Mouse (Mus musculus) small intestine, adult 2 months (tissue): ENCODE results near the gene Odf2. TPM values are rescaled to one million over a fixed set of nuclear protein-coding genes. Genes with fewer than 3 reads are reported as not detected.
A peak's percentile ranks its signal among the peaks of the same experiment; 100 is the strongest.
"Not testable (repeated sequence)": the region's sequence is repeated elsewhere in the genome, so short reads cannot be mapped to it uniquely, and the experiment has no call there.

Experiments
- H3K27ac ChIP-seq: fragments of 200-500 bp; 2 replicates; pipeline ENCODE4 v1.5.1; 2012; ENCODE audit warnings: low read depth, low read length, control low read depth, inconsistent platforms; ENCODE audit not compliant: insufficient read depth
- H3K27me3 ChIP-seq: fragments of 200-500 bp; 2 replicates; pipeline ENCODE4 v1.6.1; 2012; ENCODE audit warnings: mild to moderate bottlenecking, moderate library complexity, low read length, inconsistent platforms; ENCODE audit not compliant: control insufficient read depth, insufficient read depth
- H3K36me3 ChIP-seq: fragments of 200-500 bp; 2 replicates; pipeline ENCODE4 v1.6.1; 2012; ENCODE audit warnings: mild to moderate bottlenecking, low read length, control low read depth, inconsistent platforms; ENCODE audit not compliant: control insufficient read depth, insufficient read depth
- H3K4me1 ChIP-seq: fragments of 200-500 bp; 2 replicates; pipeline ENCODE4 v1.6.1; 2012; ENCODE audit warnings: low read length, inconsistent platforms, mixed read lengths; ENCODE audit not compliant: control insufficient read depth, insufficient read depth, insufficient read length
- H3K4me3 ChIP-seq: fragments of 200-500 bp; 2 replicates; pipeline ENCODE4 v1.5.1; 2012; ENCODE audit warnings: low read depth, mild to moderate bottlenecking, control low read depth, inconsistent platforms, low read length, moderate library complexity
- CTCF ChIP-seq: fragments of 200-500 bp; IDR thresholded peaks from 2 replicates; pipeline ENCODE4 v1.5.1; 2012; ENCODE audit warnings: low read depth, mild to moderate bottlenecking, control low read depth, inconsistent platforms, low read length, moderate library complexity, mixed read lengths; ENCODE audit not compliant: insufficient replicate concordance, insufficient read length; ENCODE audit errors: extremely low read depth
- POLR2A ChIP-seq: fragments of 200-500 bp; IDR thresholded peaks from 2 replicates; pipeline ENCODE4 v1.6.1; 2012; ENCODE audit warnings: low read depth, mild to moderate bottlenecking, control low read depth, inconsistent platforms, low read length, moderate library complexity
- WGBS: fragments of 180-500 bp; shearing (Covaris S2); methylation state at CpG from one replicate; pipeline ENCODE4 v1.1.7; 2018; 5-methylcytosine and 5-hydroxymethylcytosine counted together
- polyA plus RNA-seq: library from polyadenylated mRNA; depleted of rRNA; stranded (reverse); fragments of >200 nt; gene quantifications from 2 replicates; pipeline ENCODE4 v1.2.3, GENCODE M21; 2012

Gene Odf2
- polyA plus RNA-seq, 1 experiment, result 14.0 TPM

DNA sequence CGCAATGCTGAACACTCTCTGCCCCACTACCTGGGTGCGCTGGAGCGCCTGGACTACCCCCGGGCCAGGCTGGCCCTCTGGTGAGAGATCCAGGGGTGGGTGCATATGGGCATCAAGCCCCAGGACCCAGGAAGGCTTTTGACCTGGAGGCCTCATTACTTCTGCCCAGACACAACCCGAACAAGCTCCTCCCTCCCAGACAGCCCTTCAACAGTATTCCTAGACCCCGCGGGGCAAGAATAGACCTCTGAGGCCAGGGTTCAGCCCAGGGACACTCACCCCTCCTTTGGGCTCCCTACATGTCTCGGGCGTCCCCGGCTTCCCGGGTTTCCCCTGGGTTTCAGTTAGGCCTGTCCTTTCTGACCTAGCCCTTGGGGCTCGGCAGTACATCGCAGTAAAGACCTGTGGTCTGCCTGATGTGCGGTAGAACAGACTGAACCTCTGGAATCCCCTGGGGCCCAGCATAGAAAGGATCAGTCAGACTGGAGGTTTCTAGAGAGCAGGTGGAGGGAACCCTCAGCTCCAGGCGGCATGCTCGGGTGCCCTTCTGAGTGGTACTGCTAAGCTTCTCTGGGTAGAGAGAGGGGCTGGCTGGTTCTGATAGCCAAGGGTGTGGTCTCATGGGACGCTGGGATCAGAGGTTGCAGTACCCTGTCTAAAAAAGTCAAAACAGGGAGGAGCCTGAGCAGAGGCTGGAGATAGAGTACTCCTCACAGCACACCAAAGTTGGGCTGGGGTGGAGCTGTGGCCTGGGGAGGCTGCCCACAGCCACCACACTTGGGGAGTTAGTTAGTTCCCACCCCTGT, 19.2 kb upstream of the Odf2 start:
- WGBS, result 9% methylated on average over 17 of the region's 17 CpGs
- Histone ChIP-seq H3K36me3 (no peaks in the 10 kb centered on the region), H3K27ac (peak overlapping the region; percentile 36), H3K4me3 (peak overlapping the region; percentile 74), H3K27me3 (no peaks in the 10 kb centered on the region; the same call in 1 of the 2 replicates), H3K4me1 (peaks cover 9% of the 10 kb centered on the region)
- TF ChIP-seq POLR2A, result 0 out of 2 replicates have a peak, but pooled peaks have one; percentile 25
- TF ChIP-seq CTCF, result no peak

DNA sequence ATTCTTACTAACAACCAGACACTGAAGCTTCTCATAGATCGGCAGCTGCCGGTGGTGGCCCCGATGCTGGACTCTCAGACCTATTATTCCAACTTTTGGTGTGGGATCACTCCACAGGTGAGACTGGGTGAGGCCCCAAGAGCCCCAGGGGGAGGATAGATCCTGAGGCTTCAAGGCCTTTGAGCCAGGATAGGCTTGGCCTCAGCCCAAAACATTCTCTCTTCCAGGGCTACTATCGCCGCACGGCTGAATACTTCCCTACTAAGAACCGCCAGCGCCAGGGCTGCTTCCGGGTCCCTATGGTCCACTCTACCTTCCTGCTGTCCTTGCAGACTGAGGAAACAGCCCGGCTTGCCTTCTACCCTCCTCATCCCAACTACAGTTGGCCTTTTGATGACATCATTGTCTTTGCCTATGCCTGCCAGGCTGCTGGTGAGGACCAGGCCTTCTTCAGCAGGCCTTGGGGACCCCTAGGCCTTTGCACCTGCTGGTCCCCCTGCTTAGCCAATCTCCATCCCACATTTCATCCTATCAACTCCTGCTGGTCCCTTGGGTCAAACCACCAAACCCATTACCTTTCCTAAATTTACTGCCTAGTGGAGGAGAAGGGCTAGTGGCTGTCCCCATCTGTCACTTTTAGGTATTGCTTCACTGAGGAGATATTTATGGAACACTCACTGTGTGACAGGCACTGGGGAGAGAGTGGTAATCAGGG, 16.3 kb upstream of the Odf2 start:
- Histone ChIP-seq H3K4me3 (no peak overlapping the region), H3K27me3 (no peaks in the 10 kb centered on the region; the same call in 1 of the 2 replicates), H3K27ac (no peak overlapping the region), H3K36me3 (no peaks in the 10 kb centered on the region), H3K4me1 (peaks cover 9% of the 10 kb centered on the region)
- WGBS, result 89% methylated on average over 10 of the region's 10 CpGs
- TF ChIP-seq POLR2A (no peak), CTCF (no peak)

DNA sequence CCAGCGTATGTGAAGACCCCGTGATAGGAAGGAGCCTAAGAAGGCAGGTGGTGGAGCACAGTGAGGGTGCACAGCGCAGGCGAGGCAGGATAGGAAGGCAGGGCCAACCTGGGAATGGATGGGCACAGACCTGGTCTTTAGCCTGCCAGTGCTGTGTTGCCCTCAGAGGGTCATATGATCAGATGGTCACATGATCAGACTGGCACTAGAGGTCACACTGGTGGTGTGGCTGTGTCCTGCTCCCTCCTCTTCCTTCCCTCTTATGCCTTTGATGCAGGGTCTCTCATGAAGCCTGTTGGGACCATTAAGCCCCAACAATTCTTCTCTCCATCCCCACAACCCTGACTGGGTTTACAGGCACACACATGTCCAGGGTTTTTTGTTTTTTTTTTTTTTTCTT, 15.2 kb upstream of the Odf2 start:
- Histone ChIP-seq H3K4me1 (peaks cover 6% of the 10 kb centered on the region), H3K4me3 (no peak overlapping the region), H3K36me3 (no peaks in the 10 kb centered on the region), H3K27ac (no peak overlapping the region), H3K27me3 (no peaks in the 10 kb centered on the region; the same call in 1 of the 2 replicates)
- TF ChIP-seq CTCF (no peak), POLR2A (no peak)
- 84% methylated on average over 4 of the region's 4 CpGs for WGBS

GRCm38 (mm10) chr2:29878061-29878460, 11.0 kb upstream of the Odf2 start:
- Histone ChIP-seq H3K4me1 (no peaks in the 10 kb centered on the region), H3K27ac (no peak overlapping the region), H3K36me3 (no peaks in the 10 kb centered on the region), H3K27me3 (no peaks in the 10 kb centered on the region), H3K4me3 (no peak overlapping the region)
- TF ChIP-seq CTCF (no peak), POLR2A (no peak)
- WGBS, result 83% methylated on average over 4 of the region's 4 CpGs

DNA sequence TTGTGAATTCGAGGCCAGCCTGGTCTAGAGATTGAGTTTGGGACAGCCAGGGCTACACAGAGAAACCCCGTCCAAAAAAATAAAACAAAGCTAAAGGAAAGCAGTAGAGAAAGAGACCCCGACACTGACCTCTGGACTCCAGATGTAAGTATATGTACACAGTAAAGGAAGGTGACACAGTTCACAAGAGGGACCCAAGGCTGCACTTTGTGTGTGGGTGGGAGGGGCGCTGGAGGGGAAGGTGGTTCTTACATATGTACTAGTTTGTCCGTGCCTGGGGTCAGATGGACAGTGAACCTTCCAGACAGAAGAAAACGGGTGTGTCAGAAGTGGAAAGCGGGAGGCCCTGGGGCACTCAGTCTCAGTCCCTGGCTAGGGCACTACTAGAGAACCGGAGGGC, 9.8 kb upstream of the Odf2 start:
- TF ChIP-seq CTCF, result no peak
- 46% methylated on average over 8 of the region's 8 CpGs for WGBS
- Histone ChIP-seq H3K27ac (no peak overlapping the region), H3K36me3 (no peaks in the 10 kb centered on the region), H3K4me3 (no peak overlapping the region), H3K4me1 (no peaks in the 10 kb centered on the region), H3K27me3 (no peaks in the 10 kb centered on the region)

GRCm38 (mm10) chr2:29879964-29880830, 8.8 kb upstream of the Odf2 start:
- WGBS, result 80% methylated on average over 17 of the region's 17 CpGs
- Histone ChIP-seq H3K27me3 (no peaks in the 10 kb centered on the region), H3K4me1 (no peaks in the 10 kb centered on the region), H3K27ac (no peak overlapping the region), H3K4me3 (no peak overlapping the region), H3K36me3 (no peaks in the 10 kb centered on the region)
- TF ChIP-seq POLR2A, result no peak
- no peak for TF ChIP-seq CTCF

DNA sequence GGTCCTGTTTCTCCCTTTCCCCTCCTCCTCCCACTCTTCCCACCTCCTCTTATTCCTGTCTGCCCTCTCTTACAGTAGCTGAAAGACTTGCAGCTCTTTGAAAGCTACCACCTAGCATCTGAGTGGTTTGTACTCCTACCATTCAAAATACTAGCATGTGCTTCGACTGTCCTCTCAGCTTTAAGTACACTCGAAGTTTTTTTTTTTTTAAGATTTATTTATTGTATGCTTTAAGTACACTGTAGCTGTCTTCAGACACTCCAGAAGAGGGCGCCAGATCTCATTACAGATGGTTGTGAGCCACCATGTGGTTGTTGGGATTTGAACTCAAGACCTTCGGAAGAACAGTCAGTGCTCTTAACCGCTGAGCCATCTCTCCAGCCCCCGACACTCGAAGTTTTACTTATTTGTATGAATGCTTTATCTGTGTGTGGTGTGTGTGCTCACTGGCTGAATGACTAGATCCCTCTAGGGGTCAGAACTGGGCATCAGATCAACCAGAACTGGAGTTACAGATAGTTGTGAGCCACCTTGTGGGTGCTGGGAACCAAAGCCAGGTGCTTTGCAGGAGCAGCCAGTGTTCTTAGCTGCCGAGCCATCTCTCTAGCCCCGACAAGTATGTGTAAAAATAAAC, 2.2 kb upstream of the Odf2 start:
- not testable (repeated sequence) for H3K36me3 ChIP-seq, H3K27ac ChIP-seq, H3K4me3 ChIP-seq, H3K27me3 ChIP-seq
- H3K4me1 ChIP-seq, result peaks cover 14% of the 10 kb centered on the region
- 78% methylated on average over 9 of the region's 9 CpGs for WGBS
